Mouse (Mus musculus) megakaryocyte, embryonic 14.5 days (primary cell): ENCODE results near the gene Mpzl3. TPM values are rescaled to one million over a fixed set of nuclear protein-coding genes. Genes with fewer than 3 reads are reported as not detected.
"Not testable (repeated sequence)": the region's sequence is repeated elsewhere in the genome, so short reads cannot be mapped to it uniquely, and the experiment has no call there.

Experiments used
- H3K27me3 ChIP-seq: replicated peaks from 2 replicates; pipeline ENCODE3; 2012; ENCODE audit warnings: inconsistent platforms
- H3K36me3 ChIP-seq: replicated peaks from 2 replicates; pipeline ENCODE3; 2012; ENCODE audit warnings: low read length, inconsistent platforms, mixed read lengths
- H3K4me1 ChIP-seq: 2 replicates; pipeline ENCODE4 v1.6.1; 2012; ENCODE audit warnings: inconsistent platforms
- H3K4me3 ChIP-seq: replicated peaks from 2 replicates; pipeline ENCODE3; 2012; ENCODE audit warnings: moderate library complexity, mild to moderate bottlenecking, inconsistent platforms
- H3K9me3 ChIP-seq: 2 replicates; pipeline ENCODE4 v1.6.1; 2012; ENCODE audit warnings: inconsistent platforms
- FLI1 ChIP-seq: IDR thresholded peaks from 2 replicates; pipeline ENCODE4 v1.6.1; 2012; ENCODE audit warnings: low read length, inconsistent platforms, mixed read lengths
- GATA1 ChIP-seq: IDR thresholded peaks from 3 replicates; pipeline ENCODE4 v1.6.1; 2012; ENCODE audit warnings: mixed read lengths, low read length, inconsistent platforms, borderline replicate concordance
- polyA plus RNA-seq: library from polyadenylated mRNA; stranded (reverse); fragments of >175 nt; gene quantifications from 2 replicates; pipeline ENCODE4 v1.2.3, GENCODE M21; 2012; ENCODE audit warnings: low replicate concordance; ENCODE audit not compliant: insufficient read depth

The Mpzl3 gene
- polyA plus RNA-seq, 1 experiment = not detected

DNA sequence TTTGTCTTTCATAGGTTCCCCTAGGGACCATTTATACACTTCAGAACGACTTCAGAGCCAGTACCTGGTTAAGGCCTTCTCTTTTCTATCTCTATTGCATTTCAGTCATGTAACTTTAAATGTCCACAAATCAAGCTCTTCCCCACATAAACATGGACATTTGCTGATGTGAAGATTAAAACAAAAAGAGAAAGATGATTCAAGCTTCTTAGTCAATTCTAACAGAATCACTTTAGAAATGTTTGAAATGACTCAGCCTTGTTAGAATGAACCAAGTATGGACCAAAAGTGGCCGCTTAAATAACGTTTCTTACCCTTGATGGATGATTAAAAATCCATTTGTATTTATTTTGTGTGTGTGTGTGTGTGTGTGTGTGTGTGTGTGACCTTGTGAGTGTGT, 31.3 kb upstream of the Mpzl3 start:
- Histone ChIP-seq H3K27me3 (peaks cover 48% of the 10 kb centered on the region), H3K4me1 (no peaks in the 10 kb centered on the region), H3K9me3 (no peaks in the 10 kb centered on the region), H3K36me3 (no peaks in the 10 kb centered on the region), H3K4me3 (no peak overlapping the region)
- TF ChIP-seq FLI1 (no peak), GATA1 (no peak)

DNA sequence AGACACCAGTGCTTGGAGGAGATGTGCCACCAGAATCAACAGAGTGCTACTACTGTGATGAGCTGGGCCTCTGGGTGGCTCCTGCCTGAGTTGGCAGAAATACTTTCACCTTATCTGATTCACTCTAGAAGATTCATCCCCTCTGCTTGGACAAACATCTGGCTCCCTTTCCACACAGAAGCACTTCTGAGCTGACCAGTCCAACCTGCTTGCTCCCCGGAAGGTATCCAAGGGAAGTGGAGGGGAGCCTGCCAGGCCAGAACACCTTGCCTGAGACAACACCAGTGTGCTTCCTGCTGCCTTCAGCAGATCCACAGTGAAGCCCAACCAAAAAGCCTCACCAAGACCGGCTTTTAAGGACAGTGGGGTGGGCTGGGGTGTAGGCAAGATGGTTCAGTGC, 30.8 kb upstream of the Mpzl3 start:
- Histone ChIP-seq H3K4me1 (no peaks in the 10 kb centered on the region), H3K9me3 (no peaks in the 10 kb centered on the region), H3K4me3 (no peak overlapping the region), H3K36me3 (no peaks in the 10 kb centered on the region), H3K27me3 (peaks cover 54% of the 10 kb centered on the region)
- no peak for TF ChIP-seq FLI1
- TF ChIP-seq GATA1 = no peak

DNA sequence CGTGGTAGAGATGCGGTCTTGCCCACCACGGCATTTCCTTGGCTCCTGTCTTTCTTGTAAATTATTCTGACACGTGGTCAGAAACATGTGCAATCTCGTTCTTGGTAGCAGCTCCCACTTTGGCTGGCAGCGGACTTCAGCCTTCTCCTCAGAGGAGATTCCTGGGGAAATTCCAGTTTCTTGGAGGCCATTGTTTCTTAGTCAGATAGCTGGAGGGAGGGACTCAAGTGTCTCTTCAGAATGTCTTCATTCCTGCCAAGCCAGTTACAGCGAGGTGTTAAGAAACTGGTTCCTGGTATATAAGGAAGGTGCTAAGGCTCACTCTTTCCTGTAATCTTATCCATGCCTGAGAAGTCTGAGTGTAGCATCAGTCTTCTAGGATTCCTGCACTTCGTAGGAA, 27.6 kb upstream of the Mpzl3 start:
- Histone ChIP-seq H3K9me3 (no peaks in the 10 kb centered on the region), H3K27me3 (peaks cover 77% of the 10 kb centered on the region), H3K4me3 (no peak overlapping the region), H3K4me1 (no peaks in the 10 kb centered on the region), H3K36me3 (no peaks in the 10 kb centered on the region)
- TF ChIP-seq FLI1 (no peak), GATA1 (no peak)

DNA sequence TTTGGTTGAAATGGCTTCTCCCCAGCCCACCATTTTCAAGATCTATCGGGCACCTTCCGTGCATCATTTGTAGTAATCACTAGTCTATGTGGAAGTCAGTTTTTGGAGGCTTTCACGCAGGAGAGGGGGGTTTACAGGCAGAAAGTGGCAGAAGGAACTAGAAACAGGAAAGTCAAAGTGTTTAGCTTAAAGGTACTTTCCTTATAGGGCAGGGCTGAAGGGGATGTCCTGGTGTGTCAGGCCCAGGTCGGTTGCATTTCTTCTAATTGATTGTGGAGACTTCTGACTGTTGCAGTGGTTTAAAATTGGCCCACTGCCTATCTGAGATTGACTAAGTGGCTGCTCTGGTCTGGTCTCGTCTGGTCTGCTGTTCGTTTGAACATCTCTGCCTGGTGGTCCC, 24.6 kb upstream of the Mpzl3 start:
- Histone ChIP-seq H3K27me3 (peaks cover 83% of the 10 kb centered on the region), H3K36me3 (no peaks in the 10 kb centered on the region), H3K4me3 (no peak overlapping the region), H3K9me3 (no peaks in the 10 kb centered on the region), H3K4me1 (no peaks in the 10 kb centered on the region)
- TF ChIP-seq GATA1 (no peak), FLI1 (no peak)

DNA sequence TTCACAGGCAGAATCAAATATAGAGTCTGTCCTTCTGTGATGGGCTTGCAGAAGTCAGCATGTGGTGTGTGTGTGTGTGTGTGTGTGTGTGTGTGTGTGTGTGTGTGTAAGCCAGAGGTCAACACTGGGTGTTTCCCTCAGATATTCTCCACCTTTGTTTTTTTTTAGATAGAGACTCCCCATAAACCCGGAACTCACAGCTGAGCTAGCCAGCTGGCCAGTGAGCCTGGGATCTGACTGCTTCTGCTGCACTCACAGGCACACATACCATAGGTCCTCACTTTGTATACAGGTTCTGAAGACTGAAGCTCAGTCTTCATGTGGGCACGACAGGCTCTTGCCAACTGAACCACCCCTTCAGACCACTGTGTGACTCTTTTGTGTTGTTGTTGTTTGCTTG, 22.7 kb upstream of the Mpzl3 start:
- H3K4me1 ChIP-seq = no peaks in the 10 kb centered on the region
- H3K9me3 ChIP-seq = no peaks in the 10 kb centered on the region
- H3K4me3 ChIP-seq = no peak overlapping the region
- no peaks in the 10 kb centered on the region for H3K36me3 ChIP-seq
- peaks cover 76% of the 10 kb centered on the region for H3K27me3 ChIP-seq
- no peak for TF ChIP-seq FLI1
- no peak for TF ChIP-seq GATA1

DNA sequence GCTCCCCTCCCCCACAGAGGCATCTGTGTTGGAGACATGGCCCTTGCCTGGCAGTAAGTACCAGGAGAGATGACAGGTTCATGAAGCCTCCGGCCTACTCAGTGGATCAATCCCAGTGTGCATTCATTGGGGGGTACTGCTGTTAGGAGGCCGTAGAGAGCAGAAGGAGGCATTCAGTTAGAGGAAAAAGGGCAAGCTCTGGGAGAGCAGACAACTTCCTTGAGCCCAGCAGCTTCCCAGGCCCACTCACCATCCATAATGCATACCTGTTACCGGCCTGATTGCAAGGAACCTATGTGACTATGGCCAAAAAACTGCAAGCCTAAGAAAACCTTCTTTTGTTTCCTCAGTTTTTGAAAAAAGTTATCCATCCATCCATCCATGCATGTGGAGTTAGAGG, 20.5 kb upstream of the Mpzl3 start:
- no peaks in the 10 kb centered on the region for H3K36me3 ChIP-seq
- H3K9me3 ChIP-seq = no peaks in the 10 kb centered on the region
- H3K4me1 ChIP-seq = no peaks in the 10 kb centered on the region
- H3K27me3 ChIP-seq = peaks cover 73% of the 10 kb centered on the region
- no peak overlapping the region for H3K4me3 ChIP-seq
- TF ChIP-seq FLI1 = no peak
- no peak for TF ChIP-seq GATA1

DNA sequence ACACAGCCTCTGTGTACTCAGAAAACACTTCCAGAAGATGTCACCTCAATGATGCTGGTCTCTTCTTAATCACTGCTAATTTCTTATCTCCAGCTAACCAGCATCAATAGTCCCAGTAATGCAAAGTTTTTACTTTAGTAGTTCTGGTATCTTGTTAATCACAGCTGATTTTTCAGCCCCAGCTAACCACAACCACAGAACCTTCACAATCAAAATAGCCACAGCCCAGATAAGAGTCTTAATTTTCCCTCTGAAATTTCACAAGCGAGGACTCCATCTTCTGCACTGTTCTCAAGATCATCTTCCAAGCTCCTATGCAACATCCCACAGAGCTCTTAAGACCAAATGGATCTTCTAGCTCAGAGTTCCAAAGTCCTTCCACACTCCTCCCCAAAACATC, 17.2 kb upstream of the Mpzl3 start:
- Histone ChIP-seq H3K27me3 (peaks cover 80% of the 10 kb centered on the region), H3K4me1 (peaks cover 13% of the 10 kb centered on the region)
- not testable (repeated sequence) for H3K36me3 ChIP-seq, H3K9me3 ChIP-seq, H3K4me3 ChIP-seq

DNA sequence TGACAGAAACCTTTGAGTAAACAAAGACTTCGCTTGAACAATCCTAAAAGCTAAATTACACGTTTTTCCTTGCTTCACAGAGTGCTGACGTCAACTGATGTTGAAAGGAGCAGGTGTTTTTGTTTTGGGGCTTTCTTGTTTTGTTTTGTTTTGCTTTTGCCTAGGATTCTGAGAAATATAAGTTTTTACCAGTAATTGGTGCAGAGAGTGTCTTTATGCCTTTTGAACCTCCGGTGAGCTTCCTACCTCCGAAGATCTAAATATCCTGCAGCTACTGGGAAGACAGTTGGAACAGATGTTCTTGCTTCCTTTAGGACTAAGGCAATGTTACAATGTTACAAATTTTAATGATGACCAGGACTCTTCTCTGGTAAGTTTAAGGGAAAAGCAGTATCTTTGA, 15.5 kb upstream of the Mpzl3 start, which contains the start of gene Mpzl2:
Gene Mpzl2 (plus strand): TSS at position 301 of the 400 bp plus-strand sequence.
- Histone ChIP-seq H3K9me3 (no peaks in the 10 kb centered on the region), H3K4me1 (peaks cover 17% of the 10 kb centered on the region), H3K36me3 (no peaks in the 10 kb centered on the region), H3K27me3 (peaks cover 85% of the 10 kb centered on the region), H3K4me3 (no peak within 1 kb of the TSS)
- no peak for TF ChIP-seq GATA1
- TF ChIP-seq FLI1 = no peak

DNA sequence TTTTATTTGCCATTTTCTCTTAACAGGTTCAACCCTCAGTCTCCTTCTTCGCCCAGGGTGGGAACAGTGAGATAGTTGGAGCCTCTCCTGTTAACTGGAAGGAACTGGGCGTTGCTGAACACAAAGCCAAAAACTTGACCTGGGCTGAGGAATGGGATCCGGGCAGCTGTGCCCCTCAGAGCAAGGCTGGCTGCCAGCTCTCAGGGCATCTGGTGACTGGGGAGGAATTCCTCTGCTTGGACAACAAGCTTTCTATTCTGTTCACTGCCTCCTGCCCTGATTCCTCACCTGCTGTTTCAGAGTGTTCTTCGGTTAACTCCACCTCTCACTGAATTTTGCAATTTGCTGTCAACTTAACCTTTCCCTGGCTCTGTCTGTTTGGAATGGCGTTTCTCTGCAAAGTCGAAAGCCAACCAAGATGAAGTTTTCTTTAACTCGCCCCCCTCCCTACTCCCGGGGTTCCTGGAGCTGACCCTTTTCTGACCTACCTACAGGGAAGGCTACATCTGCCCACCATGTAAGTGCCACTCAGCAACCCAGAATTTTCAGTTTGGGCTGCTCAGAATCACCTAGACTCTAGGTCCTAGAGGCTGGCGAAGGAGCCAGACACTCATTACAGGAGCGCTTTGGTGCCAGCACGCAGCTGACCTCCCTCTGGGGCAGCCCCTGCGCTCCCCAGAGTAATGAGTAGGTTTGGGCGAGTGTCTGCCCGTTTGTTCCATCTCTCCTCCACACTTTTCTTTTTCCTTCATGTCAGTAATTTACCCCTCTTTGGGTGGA, 14.7 kb upstream of the Mpzl3 start:
- no peak for TF ChIP-seq GATA1
- TF ChIP-seq FLI1 = no peak
- Histone ChIP-seq H3K9me3 (no peaks in the 10 kb centered on the region), H3K36me3 (no peaks in the 10 kb centered on the region), H3K27me3 (peaks cover 88% of the 10 kb centered on the region), H3K4me3 (no peak overlapping the region), H3K4me1 (peaks cover 17% of the 10 kb centered on the region)

DNA sequence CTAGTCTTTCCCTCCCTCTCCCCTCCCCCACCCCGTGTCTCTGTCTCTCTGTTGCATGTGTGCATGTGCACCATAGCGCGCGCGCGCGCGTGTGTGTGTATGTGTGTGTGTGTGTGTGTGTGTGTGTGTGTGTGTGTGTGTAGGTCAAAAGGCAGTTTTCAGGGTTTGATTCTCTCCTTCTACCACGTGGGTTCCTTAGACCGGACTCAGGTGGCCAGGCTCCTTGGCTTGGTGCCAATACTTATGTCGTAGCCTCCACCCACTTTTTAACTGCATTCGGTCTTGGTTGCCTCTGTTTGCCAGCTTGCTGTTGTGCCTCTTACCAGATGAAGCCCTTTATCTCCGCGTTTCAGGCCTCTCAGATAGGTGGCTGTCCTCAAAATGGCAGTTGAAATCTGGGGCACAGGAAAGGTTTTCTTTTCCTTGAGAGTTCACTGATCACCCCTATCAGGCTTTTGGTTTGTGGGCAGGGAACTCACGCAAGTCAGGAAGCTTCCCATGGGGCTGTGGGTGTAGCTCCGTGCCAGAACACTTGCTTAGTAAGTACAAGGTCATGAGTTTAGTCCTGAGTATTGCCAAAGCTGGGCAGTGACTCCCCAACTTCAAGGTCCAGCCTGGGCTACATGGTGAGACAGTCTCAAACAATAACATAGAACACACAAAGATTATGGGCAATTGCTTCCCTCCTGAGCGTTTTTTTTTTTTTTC, 13.7 kb upstream of the Mpzl3 start:
- H3K4me1 ChIP-seq = peaks cover 17% of the 10 kb centered on the region
- no peak for TF ChIP-seq GATA1
- TF ChIP-seq FLI1 = no peak
- peaks cover 81% of the 10 kb centered on the region for H3K27me3 ChIP-seq
- H3K36me3 ChIP-seq = no peaks in the 10 kb centered on the region
- no peaks in the 10 kb centered on the region for H3K9me3 ChIP-seq
- H3K4me3 ChIP-seq = peak overlapping the region; percentile 3
